Mouse (Mus musculus): Measurements from ENCODE around the gene Pkp1. TPM values are rescaled to one million over a fixed set of nuclear protein-coding genes. Genes with fewer than 3 reads are reported as not detected.
A peak's percentile ranks its signal among the peaks of the same experiment; 100 is the strongest.

The Pkp1 gene
- polyA plus RNA-seq, 1 experiment from 2014 or later, result 0.43 TPM

GRCm38 (mm10) chr1:135839065-135839464, 79.9 kb downstream of the Pkp1 start:
- WGBS, result 85% methylated on average over 6 of the region's 6 CpGs
- H3K9ac ChIP-seq (replicated peaks; ENCODE audit: low read length), result no peak overlapping the region
- ATAC-seq (replicated peaks; ENCODE audit: insufficient number of reproducible peaks, low FRiP score, low TSS enrichment, low read depth), result no peak
- H3K27me3 ChIP-seq (ENCODE audit: control insufficient read depth, insufficient read depth, low read length), result no peaks in the 10 kb centered on the region
- no peaks in the 10 kb centered on the region for H3K4me1 ChIP-seq (ENCODE audit: control insufficient read depth, insufficient read depth, low read length)
- no peak overlapping the region for H3K4me3 ChIP-seq (ENCODE audit: low read depth, low read length)
- no peak overlapping the region for H3K27ac ChIP-seq (replicated peaks; ENCODE audit: low read depth, low read length)
- DNase-seq (ENCODE audit: low spot score), result no peak
- no peak overlapping the region for H3K4me2 ChIP-seq (ENCODE audit: low read depth, low read length)
- no peaks in the 10 kb centered on the region for H3K9me3 ChIP-seq (replicated peaks; ENCODE audit: control insufficient read depth, low read length)
- no peaks in the 10 kb centered on the region for H3K36me3 ChIP-seq (replicated peaks; ENCODE audit: control insufficient read depth, insufficient read depth, low read depth, low read length)

DNA sequence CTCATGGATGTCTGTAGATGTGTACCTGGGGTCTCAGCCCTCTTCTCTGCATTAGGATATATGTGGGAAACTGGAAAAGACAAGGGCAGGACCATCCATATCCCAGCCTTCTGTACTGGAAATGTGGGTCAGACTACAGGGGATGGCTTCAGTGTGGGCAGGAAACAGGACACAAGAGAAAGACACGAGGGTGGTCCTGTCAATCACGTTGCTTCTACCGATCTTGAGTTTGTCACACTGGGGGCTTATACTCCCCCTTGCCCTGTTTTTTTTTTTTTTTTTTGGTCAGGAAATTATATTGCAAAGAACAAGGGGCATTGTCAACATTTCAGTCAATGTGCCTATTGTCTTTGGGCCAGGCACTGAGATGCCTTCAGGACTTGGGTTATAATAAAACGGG, 80.4 kb downstream of the Pkp1 start:
- no peaks in the 10 kb centered on the region for H3K9me3 ChIP-seq (replicated peaks; ENCODE audit: control insufficient read depth, low read length)
- no peak overlapping the region for H3K4me2 ChIP-seq (ENCODE audit: low read depth, low read length)
- no peak overlapping the region for H3K9ac ChIP-seq (replicated peaks; ENCODE audit: low read length)
- no peaks in the 10 kb centered on the region for H3K36me3 ChIP-seq (replicated peaks; ENCODE audit: control insufficient read depth, insufficient read depth, low read depth, low read length)
- DNase-seq (ENCODE audit: low spot score) (no peak), ATAC-seq (replicated peaks; ENCODE audit: insufficient number of reproducible peaks, low FRiP score, low TSS enrichment, low read depth) (no peak)
- no peaks in the 10 kb centered on the region for H3K27me3 ChIP-seq (ENCODE audit: control insufficient read depth, insufficient read depth, low read length)
- no peak overlapping the region for H3K27ac ChIP-seq (replicated peaks; ENCODE audit: low read depth, low read length)
- 53% methylated on average over 4 of the region's 4 CpGs for WGBS
- H3K4me3 ChIP-seq (ENCODE audit: low read depth, low read length), result no peak overlapping the region
- H3K4me1 ChIP-seq (ENCODE audit: control insufficient read depth, insufficient read depth, low read length), result no peaks in the 10 kb centered on the region

- Histone ChIP-seq H3K4me2 (ENCODE audit: low read depth, low read length) (no peak within 1 kb of the TSS), H3K36me3 (replicated peaks; ENCODE audit: control insufficient read depth, insufficient read depth, low read depth, low read length) (no peaks in the 10 kb centered on the region), H3K27me3 (ENCODE audit: control insufficient read depth, insufficient read depth, low read length) (no peaks in the 10 kb centered on the region), H3K4me3 (ENCODE audit: low read depth, low read length) (no peak within 1 kb of the TSS), H3K4me1 (ENCODE audit: control insufficient read depth, insufficient read depth, low read length) (no peaks in the 10 kb centered on the region), H3K9me3 (replicated peaks; ENCODE audit: control insufficient read depth, low read length) (no peaks in the 10 kb centered on the region), H3K27ac (replicated peaks; ENCODE audit: low read depth, low read length) (no peak within 1 kb of the TSS), H3K9ac (replicated peaks; ENCODE audit: low read length) (no peak within 1 kb of the TSS)
- 39% methylated on average over 8 of the region's 9 CpGs for WGBS
- DNase-seq (ENCODE audit: low spot score), result no peak
- ATAC-seq (replicated peaks; ENCODE audit: insufficient number of reproducible peaks, low FRiP score, low TSS enrichment, low read depth), result no peak
Measured at GRCm38 (mm10) chr1:135835716-135836483, 83.1 kb downstream of the Pkp1 start, which contains the start of gene Tnnt2. Gene Tnnt2 (plus strand): TSS chr1:135836354.

GRCm38 (mm10) chr1:135834983-135835382, 84.0 kb downstream of the Pkp1 start:
- H3K27ac ChIP-seq (replicated peaks; ENCODE audit: low read depth, low read length), result no peak overlapping the region
- H3K9me3 ChIP-seq (replicated peaks; ENCODE audit: control insufficient read depth, low read length), result no peaks in the 10 kb centered on the region
- no peaks in the 10 kb centered on the region for H3K27me3 ChIP-seq (ENCODE audit: control insufficient read depth, insufficient read depth, low read length)
- no peaks in the 10 kb centered on the region for H3K4me1 ChIP-seq (ENCODE audit: control insufficient read depth, insufficient read depth, low read length)
- DNase-seq (ENCODE audit: low spot score), result no peak
- no peak overlapping the region for H3K9ac ChIP-seq (replicated peaks; ENCODE audit: low read length)
- no peaks in the 10 kb centered on the region for H3K36me3 ChIP-seq (replicated peaks; ENCODE audit: control insufficient read depth, insufficient read depth, low read depth, low read length)
- no peak overlapping the region for H3K4me3 ChIP-seq (ENCODE audit: low read depth, low read length)
- 78% methylated on average over 8 of the region's 8 CpGs for WGBS
- no peak for ATAC-seq (replicated peaks; ENCODE audit: insufficient number of reproducible peaks, low FRiP score, low TSS enrichment, low read depth)
- H3K4me2 ChIP-seq (ENCODE audit: low read depth, low read length), result no peak overlapping the region

GRCm38 (mm10) chr1:135834206-135834859, 84.7 kb downstream of the Pkp1 start:
- 72% methylated on average over 6 of the region's 6 CpGs for WGBS
- Histone ChIP-seq H3K4me1 (ENCODE audit: control insufficient read depth, insufficient read depth, low read length) (no peaks in the 10 kb centered on the region), H3K4me3 (ENCODE audit: low read depth, low read length) (no peak overlapping the region), H3K9me3 (replicated peaks; ENCODE audit: control insufficient read depth, low read length) (no peaks in the 10 kb centered on the region), H3K27ac (replicated peaks; ENCODE audit: low read depth, low read length) (no peak overlapping the region), H3K27me3 (ENCODE audit: control insufficient read depth, insufficient read depth, low read length) (no peaks in the 10 kb centered on the region), H3K4me2 (ENCODE audit: low read depth, low read length) (no peak overlapping the region), H3K9ac (replicated peaks; ENCODE audit: low read length) (no peak overlapping the region), H3K36me3 (replicated peaks; ENCODE audit: control insufficient read depth, insufficient read depth, low read depth, low read length) (no peaks in the 10 kb centered on the region)
- DNase-seq (ENCODE audit: low spot score) (no peak), ATAC-seq (replicated peaks; ENCODE audit: insufficient number of reproducible peaks, low FRiP score, low TSS enrichment, low read depth) (no peak)

- Histone ChIP-seq H3K27me3 (ENCODE audit: control insufficient read depth, insufficient read depth, low read length) (no peaks in the 10 kb centered on the region), H3K9ac (replicated peaks; ENCODE audit: low read length) (no peak overlapping the region), H3K27ac (replicated peaks; ENCODE audit: low read depth, low read length) (no peak overlapping the region), H3K4me3 (ENCODE audit: low read depth, low read length) (no peak overlapping the region), H3K36me3 (replicated peaks; ENCODE audit: control insufficient read depth, insufficient read depth, low read depth, low read length) (no peaks in the 10 kb centered on the region), H3K4me1 (ENCODE audit: control insufficient read depth, insufficient read depth, low read length) (no peaks in the 10 kb centered on the region), H3K4me2 (ENCODE audit: low read depth, low read length) (no peak overlapping the region), H3K9me3 (replicated peaks; ENCODE audit: control insufficient read depth, low read length) (no peaks in the 10 kb centered on the region)
- no peak for ATAC-seq (replicated peaks; ENCODE audit: insufficient number of reproducible peaks, low FRiP score, low TSS enrichment, low read depth)
- WGBS, result 24% methylated on average over 1 of the region's 1 CpGs
- peak; percentile 65 for DNase-seq (ENCODE audit: low spot score)
Measured at GRCm38 (mm10) chr1:135828918-135829317, 90.1 kb downstream of the Pkp1 start.

- Histone ChIP-seq H3K27ac (replicated peaks; ENCODE audit: low read depth, low read length) (no peak overlapping the region), H3K4me2 (ENCODE audit: low read depth, low read length) (no peak overlapping the region), H3K9me3 (replicated peaks; ENCODE audit: control insufficient read depth, low read length) (no peaks in the 10 kb centered on the region), H3K27me3 (ENCODE audit: control insufficient read depth, insufficient read depth, low read length) (peaks cover 28% of the 10 kb centered on the region), H3K9ac (replicated peaks; ENCODE audit: low read length) (no peak overlapping the region), H3K4me3 (ENCODE audit: low read depth, low read length) (no peak overlapping the region), H3K4me1 (ENCODE audit: control insufficient read depth, insufficient read depth, low read length) (0 out of 2 replicates have a peak, but pooled peaks cover 6% of the 10 kb centered on the region), H3K36me3 (replicated peaks; ENCODE audit: control insufficient read depth, insufficient read depth, low read depth, low read length) (no peaks in the 10 kb centered on the region)
- ATAC-seq (replicated peaks; ENCODE audit: insufficient number of reproducible peaks, low FRiP score, low TSS enrichment, low read depth) (no peak), DNase-seq (ENCODE audit: low spot score) (no peak)
- WGBS, result 80% methylated on average over 7 of the region's 7 CpGs
Measured at GRCm38 (mm10) chr1:135821780-135822179, 97.2 kb downstream of the Pkp1 start.

All from embryonic facial prominence, embryonic 11.5 days (tissue).